Mouse (Mus musculus): Measurements from ENCODE around the gene Upk3bl. TPM values are rescaled to one million over a fixed set of nuclear protein-coding genes. Genes with fewer than 3 reads are reported as not detected.

Upk3bl gene
- polyA plus RNA-seq, 1 experiment from 2014 or later: 6.1 TPM

GRCm38 (mm10) chr5:136082345-136082744, 28.1 kb downstream of the Upk3bl start:
- WGBS: 85% methylated on average over 4 of the region's 4 CpGs
- Histone ChIP-seq H3K4me3 (replicated peaks; ENCODE audit: low read depth, low read length) (no peak overlapping the region), H3K9ac (ENCODE audit: low read depth, low read length) (no peak overlapping the region), H3K27ac (no peak overlapping the region), H3K36me3 (ENCODE audit: insufficient read depth, low read length) (no peaks in the 10 kb centered on the region), H3K9me3 (replicated peaks; ENCODE audit: low read length) (no peaks in the 10 kb centered on the region), H3K27me3 (ENCODE audit: insufficient read depth, low read length) (no peaks in the 10 kb centered on the region), H3K4me2 (ENCODE audit: low read length) (no peak overlapping the region), H3K4me1 (replicated peaks; ENCODE audit: insufficient read depth, low read length) (no peaks in the 10 kb centered on the region; the same call in 1 of the 2 replicates)
- DNase-seq (ENCODE audit: low spot score): no peak
- TF ChIP-seq CTCF (IDR thresholded peaks at IDR 0.05; ENCODE audit: low read depth): peak; percentile 37; the same call in 1 of the 2 replicates
- no peak for ATAC-seq (replicated peaks; ENCODE audit: low FRiP score, low read depth)

- no peak within 1 kb of the TSS for H3K27ac ChIP-seq
- TF ChIP-seq CTCF (IDR thresholded peaks at IDR 0.05; ENCODE audit: low read depth): no peak; the same call in 1 of the 2 replicates
- H3K4me2 ChIP-seq (ENCODE audit: low read length): peak within 1 kb of the TSS; percentile 98
- DNase-seq (ENCODE audit: low spot score) (peak; percentile 96), ATAC-seq (replicated peaks; ENCODE audit: low FRiP score, low read depth) (peak; percentile 92)
- no peaks in the 10 kb centered on the region for H3K27me3 ChIP-seq (ENCODE audit: insufficient read depth, low read length)
- H3K9me3 ChIP-seq (replicated peaks; ENCODE audit: low read length): no peaks in the 10 kb centered on the region
- H3K4me3 ChIP-seq (replicated peaks; ENCODE audit: low read depth, low read length): peak within 1 kb of the TSS; percentile 66
- H3K36me3 ChIP-seq (ENCODE audit: insufficient read depth, low read length): no peaks in the 10 kb centered on the region
- H3K9ac ChIP-seq (ENCODE audit: low read depth, low read length): peak within 1 kb of the TSS; percentile 55; the same call in 1 of the 2 replicates
- WGBS: under 1% methylated on average over 28 of the region's 28 CpGs
- H3K4me1 ChIP-seq (replicated peaks; ENCODE audit: insufficient read depth, low read length): no peaks in the 10 kb centered on the region
Observed at GRCm38 (mm10) chr5:136083669-136084107, 29.4 kb downstream of the Upk3bl start, which contains the start of gene Rasa4. Gene Rasa4, plus strand, starts transcription at chr5:136083916.

DNA sequence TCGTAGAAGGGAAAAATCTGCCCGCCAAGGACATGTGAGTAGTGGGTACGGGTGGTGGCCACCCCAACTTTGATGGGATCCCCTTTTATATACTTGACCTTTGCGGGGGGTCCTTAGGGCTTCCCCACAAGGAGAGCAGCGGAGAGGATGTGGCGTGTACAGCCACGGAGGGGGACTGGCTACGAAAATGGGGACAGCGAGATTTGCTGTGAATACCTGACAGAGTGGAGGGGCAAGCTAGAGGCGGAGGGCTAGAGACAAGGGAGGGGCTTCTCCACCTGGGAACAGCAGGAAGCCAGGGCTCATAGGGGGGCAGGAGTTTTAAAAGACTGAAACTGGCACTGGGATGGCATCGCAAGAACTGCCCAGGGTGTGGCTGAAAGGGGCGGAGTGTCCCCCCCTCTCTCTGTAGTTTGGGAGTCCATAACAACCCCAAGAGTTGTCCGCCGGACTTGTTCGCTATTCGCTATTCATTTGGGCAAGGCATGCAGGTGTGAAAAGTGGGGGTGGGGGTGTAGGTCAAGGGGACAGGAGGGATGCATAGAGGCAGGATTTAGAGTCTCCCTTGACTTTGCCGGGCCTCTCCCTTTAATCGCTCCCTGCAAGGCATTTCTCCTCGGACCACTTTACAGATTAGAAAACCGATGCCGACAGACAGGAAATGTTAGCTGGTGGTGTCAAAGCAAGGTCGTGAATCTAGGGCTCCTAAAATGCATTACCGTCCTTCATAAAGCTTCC, 30.0 kb downstream of the Upk3bl start:
- no peak for TF ChIP-seq CTCF (IDR thresholded peaks at IDR 0.05; ENCODE audit: low read depth)
- Histone ChIP-seq H3K27me3 (ENCODE audit: insufficient read depth, low read length) (no peaks in the 10 kb centered on the region), H3K27ac (no peak overlapping the region), H3K4me3 (replicated peaks; ENCODE audit: low read depth, low read length) (peak overlapping the region; percentile 66), H3K9ac (ENCODE audit: low read depth, low read length) (peak overlapping the region; percentile 55; the same call in 1 of the 2 replicates), H3K9me3 (replicated peaks; ENCODE audit: low read length) (no peaks in the 10 kb centered on the region), H3K4me2 (ENCODE audit: low read length) (peak overlapping the region; percentile 98), H3K36me3 (ENCODE audit: insufficient read depth, low read length) (no peaks in the 10 kb centered on the region), H3K4me1 (replicated peaks; ENCODE audit: insufficient read depth, low read length) (no peaks in the 10 kb centered on the region)
- peak; percentile 19; the same call in 1 of the 2 replicates for ATAC-seq (replicated peaks; ENCODE audit: low FRiP score, low read depth)
- peak; percentile 22 for DNase-seq (ENCODE audit: low spot score)
- 3% methylated on average over 23 of the region's 23 CpGs for WGBS

DNA sequence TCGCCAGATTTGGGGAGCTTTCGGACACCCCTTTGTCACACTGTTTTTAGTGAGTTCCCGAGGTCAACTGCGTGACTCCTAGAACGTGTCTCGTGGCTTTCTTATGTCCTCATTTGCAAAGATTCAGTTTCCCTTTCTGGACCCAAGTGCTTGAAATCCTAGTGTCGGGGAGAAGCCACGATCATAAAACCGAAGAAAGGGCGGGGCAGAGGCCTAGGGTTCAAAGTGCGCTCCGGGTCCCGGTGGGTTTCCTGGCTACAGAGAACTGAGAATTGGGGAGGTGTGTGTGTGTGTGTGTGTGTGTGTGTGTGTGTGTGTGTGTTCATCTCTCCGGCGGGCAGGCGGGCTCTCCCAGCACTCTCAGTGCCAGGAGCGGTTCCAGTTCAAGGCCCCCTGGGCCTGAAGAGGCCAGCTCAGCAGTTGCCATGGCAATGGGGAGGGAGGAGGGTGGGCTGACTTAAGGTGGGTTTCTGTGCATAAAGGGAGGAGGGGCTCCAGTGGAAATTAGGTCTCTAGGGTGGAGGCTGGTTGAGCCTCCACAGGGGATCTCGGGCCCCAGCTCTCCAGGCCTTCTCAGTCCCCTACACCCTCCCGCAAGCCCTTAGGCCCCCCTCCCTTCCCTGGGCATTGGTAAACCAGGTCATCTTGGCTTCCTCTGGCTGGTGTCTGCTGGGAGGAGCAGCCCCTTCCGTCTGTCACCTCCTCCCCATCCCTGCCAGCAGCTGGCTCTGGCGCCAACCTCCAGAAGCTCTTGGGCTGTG, 30.8 kb downstream of the Upk3bl start:
- no peaks in the 10 kb centered on the region for H3K36me3 ChIP-seq (ENCODE audit: insufficient read depth, low read length)
- H3K9ac ChIP-seq (ENCODE audit: low read depth, low read length): 0 out of 2 replicates have a peak overlapping the region, but pooled peaks have one; percentile 55
- peak overlapping the region; percentile 66 for H3K4me3 ChIP-seq (replicated peaks; ENCODE audit: low read depth, low read length)
- DNase-seq (ENCODE audit: low spot score) (peak; percentile 53), ATAC-seq (replicated peaks; ENCODE audit: low FRiP score, low read depth) (peak; percentile 35)
- no peaks in the 10 kb centered on the region for H3K4me1 ChIP-seq (replicated peaks; ENCODE audit: insufficient read depth, low read length)
- WGBS: 13% methylated on average over 20 of the region's 21 CpGs
- H3K27ac ChIP-seq: no peak overlapping the region
- H3K27me3 ChIP-seq (ENCODE audit: insufficient read depth, low read length): no peaks in the 10 kb centered on the region
- H3K9me3 ChIP-seq (replicated peaks; ENCODE audit: low read length): no peaks in the 10 kb centered on the region
- peak overlapping the region; percentile 98 for H3K4me2 ChIP-seq (ENCODE audit: low read length)
- TF ChIP-seq CTCF (IDR thresholded peaks at IDR 0.05; ENCODE audit: low read depth): no peak

DNA sequence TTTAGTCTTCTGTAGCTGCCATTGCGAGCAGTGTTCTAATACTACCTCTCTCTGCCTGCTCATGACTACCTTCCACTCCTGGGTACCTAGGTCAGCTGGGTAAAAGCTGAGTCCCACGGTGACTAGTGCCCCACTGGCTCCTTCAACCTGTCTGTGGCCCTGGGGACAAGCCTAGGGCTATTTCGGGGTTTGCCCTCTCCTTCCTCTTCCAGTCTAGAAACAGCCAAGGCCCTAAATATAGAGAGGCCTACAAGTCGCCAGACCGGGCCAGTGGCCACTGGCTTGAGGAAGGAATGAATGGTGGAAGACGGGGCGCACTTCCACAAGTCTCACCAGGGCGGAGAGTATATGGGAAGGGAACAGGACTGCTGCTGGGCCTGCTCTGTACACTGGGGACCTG, 32.0 kb downstream of the Upk3bl start:
- DNase-seq (ENCODE audit: low spot score) (no peak), ATAC-seq (replicated peaks; ENCODE audit: low FRiP score, low read depth) (no peak)
- no peak overlapping the region for H3K4me2 ChIP-seq (ENCODE audit: low read length)
- H3K4me1 ChIP-seq (replicated peaks; ENCODE audit: insufficient read depth, low read length): no peaks in the 10 kb centered on the region
- no peaks in the 10 kb centered on the region for H3K36me3 ChIP-seq (ENCODE audit: insufficient read depth, low read length)
- H3K9me3 ChIP-seq (replicated peaks; ENCODE audit: low read length): no peaks in the 10 kb centered on the region
- H3K27ac ChIP-seq: no peak overlapping the region
- H3K4me3 ChIP-seq (replicated peaks; ENCODE audit: low read depth, low read length): no peak overlapping the region
- no peak overlapping the region for H3K9ac ChIP-seq (ENCODE audit: low read depth, low read length)
- WGBS: 95% methylated on average over 8 of the region's 8 CpGs
- no peaks in the 10 kb centered on the region for H3K27me3 ChIP-seq (ENCODE audit: insufficient read depth, low read length)
- TF ChIP-seq CTCF (IDR thresholded peaks at IDR 0.05; ENCODE audit: low read depth): no peak

DNA sequence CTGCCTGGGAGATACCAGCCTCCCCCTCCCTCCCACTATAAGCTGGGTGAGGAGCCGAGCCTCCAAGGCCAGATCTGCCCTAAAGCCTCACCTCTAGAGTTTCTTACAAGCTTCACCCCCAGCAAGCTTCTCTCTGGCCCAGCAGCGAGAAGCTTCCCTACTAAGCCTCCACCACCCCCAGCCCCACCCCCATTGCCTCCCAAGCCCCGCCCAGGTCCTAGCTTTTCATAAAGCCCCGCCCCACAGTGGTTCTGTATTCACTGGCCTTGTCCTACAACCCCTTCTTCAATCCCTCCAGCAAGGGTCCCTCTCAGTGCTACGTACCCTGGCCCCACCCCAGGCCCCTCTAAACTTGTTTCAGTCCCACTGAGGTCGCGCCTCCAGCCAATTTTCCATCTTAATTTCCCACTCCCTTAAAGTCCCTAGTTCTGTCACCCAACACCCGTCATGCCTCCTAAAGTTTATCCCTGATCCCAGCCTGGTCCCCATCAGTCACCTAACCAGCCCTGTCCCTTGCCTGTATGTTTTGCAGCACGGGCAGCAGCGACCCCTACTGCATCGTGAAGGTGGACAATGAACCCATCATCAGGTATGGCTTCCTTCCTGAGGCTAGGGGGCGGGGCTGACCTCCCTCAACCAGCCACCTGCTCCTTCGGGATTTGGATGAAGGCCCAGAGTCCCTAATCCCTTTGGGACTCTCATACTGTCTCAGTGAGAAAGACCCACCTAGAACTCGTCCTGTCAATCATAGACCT, 34.7 kb downstream of the Upk3bl start:
- ATAC-seq (replicated peaks; ENCODE audit: low FRiP score, low read depth) (no peak), DNase-seq (ENCODE audit: low spot score) (peak; percentile 59)
- H3K4me3 ChIP-seq (replicated peaks; ENCODE audit: low read depth, low read length): no peak overlapping the region
- no peak overlapping the region for H3K9ac ChIP-seq (ENCODE audit: low read depth, low read length)
- H3K36me3 ChIP-seq (ENCODE audit: insufficient read depth, low read length): peaks cover 3% of the 10 kb centered on the region; the same call in 1 of the 2 replicates
- peak; percentile 62 for TF ChIP-seq CTCF (IDR thresholded peaks at IDR 0.05; ENCODE audit: low read depth)
- H3K4me1 ChIP-seq (replicated peaks; ENCODE audit: insufficient read depth, low read length): no peaks in the 10 kb centered on the region
- H3K27ac ChIP-seq: no peak overlapping the region
- H3K27me3 ChIP-seq (ENCODE audit: insufficient read depth, low read length): no peaks in the 10 kb centered on the region
- no peak overlapping the region for H3K4me2 ChIP-seq (ENCODE audit: low read length)
- H3K9me3 ChIP-seq (replicated peaks; ENCODE audit: low read length): no peaks in the 10 kb centered on the region
- 20% methylated on average over 13 of the region's 14 CpGs for WGBS
